Mouse (Mus musculus) intestine, embryonic 15.5 days (tissue): ENCODE measurements at regions not wholly inside any gene's neighbourhood (a gene's known extent, or its start where the extent isn't known, plus 50 kb on each side); places are given as distances from the start of the nearest gene placed in this dataset.
"Not testable (repeated sequence)": the region's sequence is repeated elsewhere in the genome, so short reads cannot be mapped to it uniquely, and the experiment has no call there.

Experiments
- ATAC-seq: fragments of 200-750 bp; cut with Nextera tagmentation; 2 replicates; pipeline ENCODE4 v1.8.0; 2017; ENCODE audit warnings: moderate TSS enrichment, moderate library complexity
- H3K27ac ChIP-seq: fragments of 300-500 bp; sonication (generic); 2 replicates; pipeline ENCODE4 v1.5.1; 2015; ENCODE audit warnings: mild to moderate bottlenecking, inconsistent platforms
- H3K27me3 ChIP-seq: fragments of 300-500 bp; sonication (generic); replicated peaks from 2 replicates; pipeline ENCODE4 v1.6.1; 2015; ENCODE audit warnings: inconsistent platforms
- H3K36me3 ChIP-seq: fragments of 300-500 bp; sonication (generic); 2 replicates; pipeline ENCODE4 v1.6.1; 2015; ENCODE audit warnings: inconsistent platforms
- H3K4me1 ChIP-seq: fragments of 300-500 bp; sonication (generic); replicated peaks from 2 replicates; pipeline ENCODE4 v1.6.1; 2015; ENCODE audit warnings: inconsistent platforms
- H3K4me2 ChIP-seq: fragments of 300-500 bp; sonication (generic); replicated peaks from 2 replicates; pipeline ENCODE4 v1.6.1; 2015; ENCODE audit warnings: mild to moderate bottlenecking, inconsistent platforms
- H3K4me3 ChIP-seq: fragments of 300-500 bp; sonication (generic); replicated peaks from 2 replicates; pipeline ENCODE4 v1.5.1; 2015; ENCODE audit warnings: inconsistent platforms
- H3K9ac ChIP-seq: fragments of 300-500 bp; sonication (generic); 2 replicates; pipeline ENCODE4 v1.6.1; 2015; ENCODE audit warnings: inconsistent platforms
- H3K9me3 ChIP-seq: fragments of 300-500 bp; sonication (generic); 2 replicates; pipeline ENCODE4 v1.6.1; 2016; ENCODE audit warnings: inconsistent platforms
- WGBS: fragments of 180-500 bp; shearing (Covaris S2); methylation state at CpG from one replicate; pipeline ENCODE4 v1.1.7; 2015; 5-methylcytosine and 5-hydroxymethylcytosine counted together

GRCm38 (mm10) chr4:9724801-9725200, 1149.5 kb upstream of the 2610301B20Rik start:
- not testable (repeated sequence) for H3K9ac ChIP-seq, H3K4me1 ChIP-seq, H3K36me3 ChIP-seq, ATAC-seq, H3K27ac ChIP-seq, H3K9me3 ChIP-seq, H3K4me3 ChIP-seq, H3K4me2 ChIP-seq, H3K27me3 ChIP-seq
- WGBS = 85% methylated on average over 2 of the region's 2 CpGs

- Histone ChIP-seq H3K27ac (no peak overlapping the region), H3K9ac (no peak overlapping the region), H3K4me2 (no peak overlapping the region), H3K9me3 (no peaks in the 10 kb centered on the region), H3K36me3 (no peaks in the 10 kb centered on the region), H3K4me3 (no peak overlapping the region), H3K27me3 (no peaks in the 10 kb centered on the region), H3K4me1 (no peaks in the 10 kb centered on the region)
- no peak for ATAC-seq
- 87% methylated on average over 4 of the region's 4 CpGs for WGBS
These were observed 1136.6 kb upstream of the 2610301B20Rik start for GRCm38 (mm10) chr4:9737691-9738090.

GRCm38 (mm10) chr4:9747411-9747938, 1126.8 kb upstream of the 2610301B20Rik start:
- no peak overlapping the region for H3K4me3 ChIP-seq
- ATAC-seq = no peak
- no peaks in the 10 kb centered on the region for H3K36me3 ChIP-seq
- H3K9ac ChIP-seq = no peak overlapping the region
- 86% methylated on average over 6 of the region's 6 CpGs for WGBS
- H3K4me2 ChIP-seq = no peak overlapping the region
- H3K27me3 ChIP-seq = no peaks in the 10 kb centered on the region
- H3K4me1 ChIP-seq = no peaks in the 10 kb centered on the region
- H3K27ac ChIP-seq = no peak overlapping the region
- no peaks in the 10 kb centered on the region for H3K9me3 ChIP-seq

- H3K9me3 ChIP-seq = no peaks in the 10 kb centered on the region
- 68% methylated on average over 2 of the region's 2 CpGs for WGBS
- no peaks in the 10 kb centered on the region for H3K36me3 ChIP-seq
- no peaks in the 10 kb centered on the region for H3K4me1 ChIP-seq
- H3K9ac ChIP-seq = no peak overlapping the region
- no peak overlapping the region for H3K4me3 ChIP-seq
- no peak overlapping the region for H3K4me2 ChIP-seq
- no peaks in the 10 kb centered on the region for H3K27me3 ChIP-seq
- no peak overlapping the region for H3K27ac ChIP-seq
- no peak for ATAC-seq
These were observed 1126.2 kb upstream of the 2610301B20Rik start for GRCm38 (mm10) chr4:9748110-9748509.

- WGBS = 92% methylated on average over 3 of the region's 3 CpGs
- Histone ChIP-seq H3K36me3 (no peaks in the 10 kb centered on the region), H3K4me2 (no peak overlapping the region), H3K9me3 (no peaks in the 10 kb centered on the region), H3K27me3 (no peaks in the 10 kb centered on the region), H3K4me1 (no peaks in the 10 kb centered on the region), H3K27ac (no peak overlapping the region), H3K9ac (no peak overlapping the region), H3K4me3 (no peak overlapping the region)
- no peak for ATAC-seq
These were observed 1124.4 kb upstream of the 2610301B20Rik start for GRCm38 (mm10) chr4:9749877-9750276.

GRCm38 (mm10) chr4:9750404-9750803, 1123.9 kb upstream of the 2610301B20Rik start:
- no peak overlapping the region for H3K27ac ChIP-seq
- WGBS = 78% methylated on average over 4 of the region's 4 CpGs
- no peaks in the 10 kb centered on the region for H3K9me3 ChIP-seq
- H3K4me2 ChIP-seq = no peak overlapping the region
- H3K27me3 ChIP-seq = no peaks in the 10 kb centered on the region
- no peaks in the 10 kb centered on the region for H3K36me3 ChIP-seq
- H3K4me1 ChIP-seq = no peaks in the 10 kb centered on the region
- no peak overlapping the region for H3K4me3 ChIP-seq
- ATAC-seq = no peak
- H3K9ac ChIP-seq = no peak overlapping the region

GRCm38 (mm10) chr4:9763321-9763720, 1111.0 kb upstream of the 2610301B20Rik start:
- Histone ChIP-seq H3K36me3 (no peaks in the 10 kb centered on the region), H3K27ac (no peak overlapping the region), H3K4me2 (no peak overlapping the region), H3K9ac (no peak overlapping the region), H3K27me3 (no peaks in the 10 kb centered on the region), H3K9me3 (no peaks in the 10 kb centered on the region), H3K4me1 (no peaks in the 10 kb centered on the region), H3K4me3 (no peak overlapping the region)
- no peak; the same call in 1 of the 2 replicates for ATAC-seq
- WGBS = 77% methylated on average over 1 of the region's 1 CpGs

- H3K4me3 ChIP-seq = peak overlapping the region; percentile 48; the same call in 1 of the 2 replicates
- H3K4me1 ChIP-seq = no peaks in the 10 kb centered on the region
- H3K9ac ChIP-seq = no peak overlapping the region
- 60% methylated on average over 9 of the region's 9 CpGs for WGBS
- no peaks in the 10 kb centered on the region for H3K27me3 ChIP-seq
- peak overlapping the region; percentile 78 for H3K4me2 ChIP-seq
- no peaks in the 10 kb centered on the region for H3K9me3 ChIP-seq
- no peak overlapping the region for H3K27ac ChIP-seq
- no peak for ATAC-seq
- no peaks in the 10 kb centered on the region for H3K36me3 ChIP-seq
These were observed 1104.6 kb upstream of the 2610301B20Rik start for GRCm38 (mm10) chr4:9769633-9770205.

- H3K9me3 ChIP-seq = no peaks in the 10 kb centered on the region
- WGBS = 2% methylated on average over 38 of the region's 38 CpGs
- H3K36me3 ChIP-seq = no peaks in the 10 kb centered on the region
- peak overlapping the region; percentile 48 for H3K4me3 ChIP-seq
- no peaks in the 10 kb centered on the region for H3K4me1 ChIP-seq
- H3K9ac ChIP-seq = peak overlapping the region; percentile 54
- H3K27ac ChIP-seq = peak overlapping the region; percentile 45
- H3K4me2 ChIP-seq = peak overlapping the region; percentile 78
- peak; percentile 94 for ATAC-seq
- H3K27me3 ChIP-seq = no peaks in the 10 kb centered on the region
These were observed 1103.8 kb upstream of the 2610301B20Rik start for GRCm38 (mm10) chr4:9770372-9771102.

- Histone ChIP-seq H3K27ac (peak overlapping the region; percentile 45), H3K4me2 (peak overlapping the region; percentile 78), H3K4me3 (peak overlapping the region; percentile 48), H3K9ac (peak overlapping the region; percentile 54), H3K4me1 (no peaks in the 10 kb centered on the region), H3K36me3 (no peaks in the 10 kb centered on the region), H3K9me3 (no peaks in the 10 kb centered on the region), H3K27me3 (no peaks in the 10 kb centered on the region)
- peak; percentile 84 for ATAC-seq
- WGBS = under 1% methylated on average over 5 of the region's 5 CpGs
These were observed 1103.2 kb upstream of the 2610301B20Rik start for GRCm38 (mm10) chr4:9771103-9771474.

- Histone ChIP-seq H3K27ac (no peak overlapping the region), H3K9ac (no peak overlapping the region), H3K4me1 (no peaks in the 10 kb centered on the region), H3K4me2 (no peak overlapping the region), H3K36me3 (no peaks in the 10 kb centered on the region), H3K27me3 (no peaks in the 10 kb centered on the region), H3K4me3 (no peak overlapping the region), H3K9me3 (no peaks in the 10 kb centered on the region)
- no peak for ATAC-seq
- 87% methylated on average over 8 of the region's 8 CpGs for WGBS
These were observed 1095.9 kb upstream of the 2610301B20Rik start for GRCm38 (mm10) chr4:9778391-9778790.

GRCm38 (mm10) chr4:9779594-9779993, 1094.7 kb upstream of the 2610301B20Rik start:
- no peaks in the 10 kb centered on the region for H3K4me1 ChIP-seq
- ATAC-seq = no peak
- no peak overlapping the region for H3K4me3 ChIP-seq
- H3K36me3 ChIP-seq = no peaks in the 10 kb centered on the region
- no peak overlapping the region for H3K27ac ChIP-seq
- no peaks in the 10 kb centered on the region for H3K27me3 ChIP-seq
- no peak overlapping the region for H3K9ac ChIP-seq
- H3K9me3 ChIP-seq = no peaks in the 10 kb centered on the region
- WGBS = 65% methylated on average over 3 of the region's 3 CpGs
- H3K4me2 ChIP-seq = no peak overlapping the region

- peak; percentile 56 for ATAC-seq
- H3K27ac ChIP-seq = no peak overlapping the region
- no peaks in the 10 kb centered on the region for H3K9me3 ChIP-seq
- H3K4me1 ChIP-seq = no peaks in the 10 kb centered on the region
- no peak overlapping the region for H3K9ac ChIP-seq
- H3K36me3 ChIP-seq = no peaks in the 10 kb centered on the region
- WGBS = 34% methylated on average over 9 of the region's 9 CpGs
- H3K4me3 ChIP-seq = no peak overlapping the region
- H3K27me3 ChIP-seq = no peaks in the 10 kb centered on the region
- H3K4me2 ChIP-seq = no peak overlapping the region
These were observed 1094.1 kb upstream of the 2610301B20Rik start for GRCm38 (mm10) chr4:9780179-9780578.
